Mouse (Mus musculus) embryonic stem cell, embryonic (primary cell): Measurements from ENCODE around the gene Klhl21.

Experiments
- CTCF ChIA-PET, 4 experiments: fragments of 300-600 bp in 2 of 4; fragments of 350-600 bp in 2 of 4; sonication (Branson Sonifier 250); formaldehyde crosslinking; loops; one replicate each; lab custom pipeline; 2022; ENCODE audit warnings: inconsistent platforms in 2 of 4; lab: Charles Lee
- POLR2A ChIA-PET, 4 experiments: fragments of 300-600 bp in 2 of 4; fragments of 350-600 bp in 2 of 4; sonication (Branson Sonifier 250); formaldehyde crosslinking; loops; one replicate each; lab custom pipeline; 2022; ENCODE audit warnings: antibody characterized with exemption in 4 of 4, inconsistent platforms in 1 of 4; lab: Charles Lee

Gene Klhl21

GRCm38 (mm10) chr4:152006137-152006536 lies 2.5 kb upstream of the Klhl21 start:
- CTCF ChIA-PET: interaction anchor here (0.8 to 4.0 kb wide), 17 partner anchors 10 to 148 kb away, joined by 3 to 17 read pairs (median 3); partner anchors contain the start of genes Phf13 (in 3 of the 4), Camta1 (in 1 of the 4) and Thap3 (in 1 of the 4)
- POLR2A ChIA-PET: interaction anchor here in 2 of 4 experiments (0.8 to 7.9 kb wide), 11 partner anchors 10 to 25 kb away, joined by 3 to 78 read pairs (median 9); partner anchors contain the start of genes Phf13 (in 2 of the 2), Thap3 (in 2 of the 2) and Zbtb48 (in 1 of the 2)

GRCm38 (mm10) chr4:152006812-152007211 lies 1.8 kb upstream of the Klhl21 start:
- CTCF ChIA-PET: interaction anchor here in 3 of 4 experiments (0.6 to 4.0 kb wide), 13 partner anchors 10 to 147 kb away, joined by 3 to 17 read pairs (median 4); partner anchors contain the start of genes Phf13 (in 2 of the 3) and Thap3 (in 1 of the 3)
- POLR2A ChIA-PET: interaction anchor here in 3 of 4 experiments (0.6 to 7.9 kb wide), 18 partner anchors 9 to 602 kb away, joined by 3 to 79 read pairs (median 10); partner anchors contain the start of genes Phf13 (in 3 of the 3), Thap3 (in 2 of the 3), Nol9 (in 1 of the 3) and Tas1r1 (in 1 of the 3)

- CTCF ChIA-PET: interaction anchor here in 3 of 4 experiments (0.6 to 4.0 kb wide), 11 partner anchors 11 to 130 kb away, joined by 3 to 17 read pairs (median 4); partner anchors contain the start of genes Nol9 (in 2 of the 3), Tas1r1 (in 2 of the 3) and Phf13 (in 1 of the 3)
- POLR2A ChIA-PET: interaction anchor here in 3 of 4 experiments (0.7 to 7.9 kb wide), 37 partner anchors 8 to 146 kb away, joined by 3 to 79 read pairs (median 7); partner anchors contain the start of genes Phf13 (in 3 of the 3), Zbtb48 (in 3 of the 3), Thap3 (in 2 of the 3) and Camta1 (in 1 of the 3)
Observed at GRCm38 (mm10) chr4:152007481-152008147, 989 bp upstream of the Klhl21 start.

GRCm38 (mm10) chr4:152008148-152008500 lies 479 bp upstream of the Klhl21 start:
- ChIA-PET POLR2A (interaction anchor here (0.5 to 7.9 kb wide), 57 partner anchors 9 to 899 kb away, joined by 3 to 79 read pairs (median 4); partner anchors contain the start of genes Phf13 (in 3 of the 4), Thap3 (in 3 of the 4), Zbtb48 (in 3 of the 4) and Nol9 (in 2 of the 4)), CTCF (interaction anchor here (0.6 to 4.0 kb wide), 18 partner anchors 12 to 132 kb away, joined by 3 to 17 read pairs (median 4); partner anchors contain the start of genes Nol9 (in 2 of the 4), Tas1r1 (in 2 of the 4), Phf13 (in 1 of the 4) and Zbtb48 (in 1 of the 4))

DNA sequence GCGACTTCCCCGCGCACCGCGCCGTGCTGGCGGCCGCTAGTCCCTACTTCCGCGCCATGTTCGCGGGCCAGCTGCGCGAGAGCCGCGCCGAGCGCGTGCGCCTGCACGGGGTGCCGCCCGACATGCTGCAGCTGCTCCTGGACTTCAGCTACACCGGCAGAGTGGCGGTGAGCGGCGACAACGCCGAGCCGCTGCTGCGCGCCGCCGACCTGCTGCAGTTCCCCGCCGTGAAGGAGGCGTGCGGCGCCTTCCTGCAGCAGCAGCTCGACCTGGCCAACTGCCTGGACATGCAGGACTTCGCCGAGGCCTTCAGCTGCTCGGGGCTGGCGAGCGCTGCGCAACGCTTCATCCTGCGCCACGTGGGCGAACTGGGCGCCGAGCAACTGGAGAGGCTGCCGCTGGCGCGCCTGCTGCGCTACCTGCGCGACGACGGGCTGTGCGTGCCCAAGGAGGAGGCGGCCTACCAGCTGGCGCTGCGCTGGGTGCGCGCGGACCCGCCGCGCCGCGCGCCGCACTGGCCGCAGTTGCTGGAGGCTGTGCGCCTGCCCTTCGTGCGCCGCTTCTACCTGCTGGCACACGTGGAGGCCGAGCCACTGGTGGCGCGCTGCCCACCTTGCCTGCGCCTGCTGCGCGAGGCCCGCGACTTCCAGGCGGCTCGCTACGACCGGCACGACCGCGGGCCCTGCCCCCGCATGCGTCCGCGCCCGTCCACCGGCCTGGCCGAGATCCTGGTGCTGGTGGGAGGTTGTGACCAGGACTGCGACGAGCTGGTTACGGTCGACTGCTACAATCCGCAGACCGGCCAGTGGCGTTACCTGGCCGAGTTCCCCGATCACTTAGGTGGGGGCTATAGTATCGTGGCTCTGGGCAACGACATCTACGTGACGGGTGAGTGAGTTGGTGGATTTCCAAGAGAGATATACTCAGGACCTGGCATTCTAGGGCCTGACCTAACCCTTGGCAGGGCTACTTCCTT lies 761 bp downstream of the Klhl21 start:
- ChIA-PET CTCF (interaction anchor here in 3 of 4 experiments (0.5 to 4.0 kb wide), 24 partner anchors 9 to 1926 kb away, joined by 3 to 17 read pairs (median 3); partner anchors contain the start of genes Nol9 (in 2 of the 3), Phf13 (in 2 of the 3), Tas1r1 (in 2 of the 3) and Camta1 (in 1 of the 3)), POLR2A (interaction anchor here (0.6 to 7.9 kb wide), 68 partner anchors 8 to 468 kb away, joined by 3 to 79 read pairs (median 4); partner anchors contain the start of genes Phf13 (in 3 of the 4), Thap3 (in 3 of the 4), Zbtb48 (in 3 of the 4) and Nol9 (in 2 of the 4))

DNA sequence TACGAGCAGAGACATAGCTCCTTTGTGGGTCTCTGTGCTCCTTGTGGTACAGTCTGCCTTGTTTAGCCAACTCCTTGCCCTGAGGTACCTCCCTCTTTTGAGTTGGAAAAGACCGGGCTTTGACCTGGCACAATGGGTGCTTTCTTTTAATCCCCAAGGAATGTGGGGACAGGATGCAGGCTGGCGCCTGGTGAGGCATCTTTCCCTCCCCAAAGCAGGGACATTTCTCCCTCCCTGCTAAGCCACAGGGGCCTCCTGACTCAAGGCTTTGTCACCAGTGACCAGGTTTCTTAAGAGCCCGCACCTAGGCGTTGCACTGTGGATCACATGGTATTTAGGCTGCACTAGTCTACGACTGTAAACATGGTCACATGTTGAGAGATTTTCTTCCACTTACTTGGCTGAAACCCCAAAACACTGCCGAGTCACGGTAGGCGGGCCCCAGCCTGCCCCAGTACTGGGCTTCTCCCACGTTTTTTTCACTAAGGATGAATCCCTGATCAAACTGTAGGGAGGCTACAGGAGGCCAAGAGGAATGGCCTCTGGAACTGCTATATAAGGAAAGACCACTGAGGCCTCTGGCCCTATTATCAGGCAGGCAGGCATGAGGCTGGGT lies 1.6 kb downstream of the Klhl21 start:
- ChIA-PET POLR2A (interaction anchor here (0.6 to 7.9 kb wide), 33 partner anchors 9 to 326 kb away, joined by 3 to 79 read pairs (median 5); partner anchors contain the start of genes Zbtb48 (in 3 of the 4), Nol9 (in 2 of the 4), Phf13 (in 2 of the 4) and Tas1r1 (in 2 of the 4)), CTCF (interaction anchor here in 3 of 4 experiments (0.5 to 2.2 kb wide), 11 partner anchors 9 to 1927 kb away, joined by 3 to 10 read pairs (median 3); partner anchors contain the start of genes Dnajc11 (in 1 of the 3), Nol9 (in 1 of the 3), Tas1r1 (in 1 of the 3) and Zbtb48 (in 1 of the 3))

DNA sequence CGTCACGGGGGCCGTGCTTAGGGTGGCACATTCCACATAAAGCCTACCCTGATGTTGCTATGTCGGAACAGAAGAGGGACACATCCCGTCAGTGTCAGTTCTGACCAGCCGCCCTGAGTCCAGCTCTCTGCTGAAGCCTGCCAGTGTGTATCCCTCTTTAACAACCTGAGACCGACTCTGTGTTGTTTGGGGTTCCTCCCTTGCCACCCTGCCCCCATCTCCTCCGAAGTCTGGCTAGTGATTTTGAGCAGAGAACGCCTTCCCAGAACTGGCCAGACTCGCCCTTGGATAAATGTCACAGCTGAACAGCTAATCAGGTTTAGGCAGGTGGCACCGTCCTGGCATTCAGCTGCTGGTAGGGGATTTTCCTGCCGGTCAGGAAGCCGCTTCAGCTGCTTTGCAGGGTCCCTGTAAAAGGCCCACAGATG lies 2.1 kb downstream of the Klhl21 start:
- ChIA-PET CTCF (interaction anchor here in 2 of 4 experiments (0.7 to 1.5 kb wide), 3 partner anchors 30 to 38 kb away, joined by 3 read pairs; no protein-coding TSS in a partner anchor), POLR2A (interaction anchor here in 3 of 4 experiments (0.6 to 7.9 kb wide), 15 partner anchors 10 to 120 kb away, joined by 3 to 79 read pairs (median 7); partner anchors contain the start of genes Zbtb48 (in 3 of the 3) and Phf13 (in 2 of the 3))

- ChIA-PET POLR2A (interaction anchor here in 3 of 4 experiments (0.6 to 7.9 kb wide), 16 partner anchors 9 to 119 kb away, joined by 3 to 79 read pairs (median 5); partner anchors contain the start of genes Phf13 (in 3 of the 3) and Zbtb48 (in 3 of the 3)), CTCF (interaction anchor here in 2 of 4 experiments (0.5 to 1.5 kb wide), 4 partner anchors 31 to 125 kb away, joined by 3 to 14 read pairs (median 3); no protein-coding TSS in a partner anchor)
Observed at GRCm38 (mm10) chr4:152011171-152011760, 2.7 kb downstream of the Klhl21 start.

GRCm38 (mm10) chr4:152012109-152012508 lies 3.5 kb downstream of the Klhl21 start:
- ChIA-PET CTCF (no interaction called here), POLR2A (interaction anchor here in 3 of 4 experiments (1.0 to 6.7 kb wide), 9 partner anchors 8 to 31 kb away, joined by 3 to 79 read pairs (median 4); partner anchors contain the start of genes Phf13 (in 2 of the 3) and Zbtb48 (in 2 of the 3))

- ChIA-PET CTCF (interaction anchor here in 1 of 4 experiments (1.2 kb wide), 1 partner anchor 40 kb away, joined by 3 read pairs; no protein-coding TSS in a partner anchor), POLR2A (interaction anchor here in 2 of 4 experiments (1.0 to 6.5 kb wide), 6 partner anchors 8 to 39 kb away, joined by 3 to 79 read pairs (median 4); partner anchors contain the start of gene Zbtb48 (in 2 of the 2))
Observed at GRCm38 (mm10) chr4:152013036-152013813, 4.6 kb downstream of the Klhl21 start.

DNA sequence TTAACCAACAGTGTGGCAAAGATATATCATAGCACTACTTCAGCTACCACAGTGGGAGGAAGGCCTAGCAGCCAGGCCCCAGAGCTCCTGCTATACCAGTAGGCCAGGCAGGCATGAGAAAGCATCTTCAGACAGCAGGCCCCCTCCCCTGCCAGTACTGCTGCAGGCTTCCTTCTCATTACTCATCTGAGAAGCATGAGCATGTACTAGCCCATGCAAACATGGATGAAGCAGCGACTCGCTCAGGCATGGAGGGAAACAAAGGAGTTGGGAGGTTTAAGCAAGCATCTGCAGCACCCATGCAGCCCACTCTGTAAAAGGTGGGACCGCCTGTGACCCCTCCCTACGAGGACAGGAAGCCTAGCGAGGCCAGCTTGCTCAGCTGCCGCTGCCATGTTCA lies 10.5 kb downstream of the Klhl21 start:
- ChIA-PET POLR2A (interaction anchor here (0.6 to 7.9 kb wide), 22 partner anchors 9 to 241 kb away, joined by 3 to 79 read pairs (median 4); partner anchors contain the start of genes Klhl21 (in 3 of the 4), Zbtb48 (in 2 of the 4), Nol9 (in 1 of the 4) and Phf13 (in 1 of the 4)), CTCF (interaction anchor here in 3 of 4 experiments (0.5 to 2.6 kb wide), 6 partner anchors 9 to 117 kb away, joined by 3 to 6 read pairs (median 4); partner anchors contain the start of gene Nol9 (in 1 of the 3))

- CTCF ChIA-PET: interaction anchor here (0.7 to 2.6 kb wide), 12 partner anchors 10 to 117 kb away, joined by 3 to 6 read pairs (median 4); partner anchors contain the start of gene Nol9 (in 2 of the 4)
- POLR2A ChIA-PET: interaction anchor here (0.5 to 7.9 kb wide), 22 partner anchors 8 to 79 kb away, joined by 3 to 79 read pairs (median 4); partner anchors contain the start of genes Klhl21 (in 3 of the 4), Phf13 (in 2 of the 4), Zbtb48 (in 2 of the 4) and Nol9 (in 1 of the 4)
Observed at GRCm38 (mm10) chr4:152020024-152020423, 11.4 kb downstream of the Klhl21 start.

GRCm38 (mm10) chr4:152021568-152022097 lies 13.0 kb downstream of the Klhl21 start:
- ChIA-PET POLR2A (interaction anchor here in 2 of 4 experiments (0.8 to 7.9 kb wide), 9 partner anchors 9 to 87 kb away, joined by 3 to 79 read pairs (median 3); partner anchors contain the start of genes Klhl21 (in 2 of the 2) and Phf13 (in 1 of the 2)), CTCF (interaction anchor here in 3 of 4 experiments (0.5 to 2.6 kb wide), 8 partner anchors 9 to 370 kb away, joined by 3 to 13 read pairs (median 4); partner anchors contain the start of gene Nol9 (in 2 of the 3))
